Mouse (Mus musculus) intestine, embryonic 14.5 days (tissue): ENCODE results near the gene Mafk. TPM values are rescaled to one million over a fixed set of nuclear protein-coding genes. Genes with fewer than 3 reads are reported as not detected.

Source experiments
- ATAC-seq: fragments of 200-750 bp; cut with Nextera tagmentation; replicated peaks from 2 replicates; pipeline ENCODE4 v1.8.0; 2017; ENCODE audit warnings: low read depth, moderate number of reproducible peaks, moderate TSS enrichment, moderate library complexity; ENCODE audit not compliant: low FRiP score, low TSS enrichment
- DNase-seq: peaks from one replicate; pipeline ENCODE4 v3.0.0-alpha.2; 2018; ENCODE audit warnings: low spot score
- H3K27ac ChIP-seq: fragments of 300-500 bp; sonication (generic); 2 replicates; pipeline ENCODE4 v1.5.1; 2014; ENCODE audit warnings: low read depth, mild to moderate bottlenecking, control low read depth
- H3K27me3 ChIP-seq: fragments of 300-500 bp; sonication (generic); replicated peaks from 2 replicates; pipeline ENCODE4 v1.6.1; 2014; ENCODE audit warnings: low read length, control low read depth; ENCODE audit not compliant: control insufficient read depth, insufficient read depth
- H3K36me3 ChIP-seq: fragments of 300-500 bp; sonication (generic); 2 replicates; pipeline ENCODE4 v1.6.1; 2014; ENCODE audit warnings: low read length, control low read depth; ENCODE audit not compliant: control insufficient read depth, insufficient read depth
- H3K4me1 ChIP-seq: fragments of 300-500 bp; sonication (generic); replicated peaks from 2 replicates; pipeline ENCODE4 v1.6.1; 2014; ENCODE audit warnings: low read length, control low read depth, mixed read lengths; ENCODE audit not compliant: control insufficient read depth, insufficient read depth
- H3K4me2 ChIP-seq: fragments of 300-500 bp; sonication (generic); 2 replicates; pipeline ENCODE4 v1.6.1; 2014; ENCODE audit warnings: low read length
- H3K4me3 ChIP-seq: fragments of 300-500 bp; sonication (generic); 2 replicates; pipeline ENCODE4 v1.5.1; 2014; ENCODE audit warnings: low read depth, low read length, control low read depth, mixed read lengths
- H3K9ac ChIP-seq: fragments of 300-500 bp; sonication (generic); 2 replicates; pipeline ENCODE4 v1.6.1; 2014; ENCODE audit warnings: mild to moderate bottlenecking, low read length
- H3K9me3 ChIP-seq: fragments of 300-500 bp; sonication (generic); 2 replicates; pipeline ENCODE4 v1.6.1; 2016; ENCODE audit warnings: low read length, control low read depth; ENCODE audit not compliant: control insufficient read depth
- WGBS: fragments of 180-500 bp; shearing (Covaris S2); extraction: QIAGEN DNeasy Blood & Tissue Kit; methylation state at CpG from one replicate; pipeline ENCODE4 v1.1.7; 2014; 5-methylcytosine and 5-hydroxymethylcytosine counted together
- polyA plus RNA-seq: library from polyadenylated mRNA; unstranded; fragments of >200 nt; fragmentation: Nextera tagmentation; extraction: Ambion mirVana; gene quantifications from 2 replicates; pipeline ENCODE4 v1.2.1, GENCODE M21; 2014

The Mafk gene
- polyA plus RNA-seq, 1 experiment from 2014 or later: 11.2 TPM

GRCm38 (mm10) chr5:139809397-139809796 is 18.1 kb downstream of the Mafk start:
- ATAC-seq (no peak), DNase-seq (no peak)
- H3K27me3 ChIP-seq: peaks cover 20% of the 10 kb centered on the region
- H3K4me3 ChIP-seq: no peak overlapping the region
- WGBS: 62% methylated on average over 4 of the region's 4 CpGs
- no peak overlapping the region for H3K4me2 ChIP-seq
- no peaks in the 10 kb centered on the region for H3K36me3 ChIP-seq
- H3K9ac ChIP-seq: no peak overlapping the region
- H3K27ac ChIP-seq: no peak overlapping the region
- 0 out of 2 replicates have a peak, but pooled peaks cover 5% of the 10 kb centered on the region for H3K4me1 ChIP-seq
- H3K9me3 ChIP-seq: no peaks in the 10 kb centered on the region

- ATAC-seq: no peak
- WGBS: 80% methylated on average over 15 of the region's 15 CpGs
- H3K4me2 ChIP-seq: no peak overlapping the region
These were observed 20.5 kb downstream of the Mafk start for GRCm38 (mm10) chr5:139811677-139812397.

GRCm38 (mm10) chr5:139812398-139813125 is 21.2 kb downstream of the Mafk start:
- DNase-seq (no peak), ATAC-seq (no peak)
- WGBS: 67% methylated on average over 20 of the region's 20 CpGs
- H3K4me3 ChIP-seq: no peak overlapping the region
- H3K4me1 ChIP-seq: 0 out of 2 replicates have a peak, but pooled peaks cover 3% of the 10 kb centered on the region
- H3K9ac ChIP-seq: no peak overlapping the region
- peaks cover 26% of the 10 kb centered on the region for H3K27me3 ChIP-seq
- H3K9me3 ChIP-seq: no peaks in the 10 kb centered on the region
- no peaks in the 10 kb centered on the region for H3K36me3 ChIP-seq
- H3K4me2 ChIP-seq: peak overlapping the region; percentile 31; the same call in 1 of the 2 replicates
- H3K27ac ChIP-seq: no peak overlapping the region

More at GRCm38 (mm10) chr5:139811677-139812397, 20.5 kb downstream of the Mafk start:
- H3K27ac ChIP-seq: no peak overlapping the region
- H3K9ac ChIP-seq: no peak overlapping the region
- H3K4me1 ChIP-seq: 0 out of 2 replicates have a peak, but pooled peaks cover 3% of the 10 kb centered on the region
- peaks cover 26% of the 10 kb centered on the region for H3K27me3 ChIP-seq
- no peak overlapping the region for H3K4me3 ChIP-seq
- no peaks in the 10 kb centered on the region for H3K36me3 ChIP-seq
- no peaks in the 10 kb centered on the region for H3K9me3 ChIP-seq
- DNase-seq: no peak

- no peaks in the 10 kb centered on the region for H3K36me3 ChIP-seq
- H3K27me3 ChIP-seq: peaks cover 26% of the 10 kb centered on the region
- H3K9ac ChIP-seq: no peak overlapping the region
- 39% methylated on average over 10 of the region's 10 CpGs for WGBS
- H3K4me3 ChIP-seq: no peak overlapping the region
- DNase-seq (no peak), ATAC-seq (no peak)
- no peak overlapping the region for H3K27ac ChIP-seq
- no peaks in the 10 kb centered on the region for H3K9me3 ChIP-seq
- 0 out of 2 replicates have a peak, but pooled peaks cover 3% of the 10 kb centered on the region for H3K4me1 ChIP-seq
- H3K4me2 ChIP-seq: peak overlapping the region; percentile 31
These were observed 21.8 kb downstream of the Mafk start for GRCm38 (mm10) chr5:139813126-139813490.

GRCm38 (mm10) chr5:139813963-139814381 is 22.7 kb downstream of the Mafk start:
- H3K4me2 ChIP-seq: peak overlapping the region; percentile 31
- peaks cover 26% of the 10 kb centered on the region for H3K27me3 ChIP-seq
- 8% methylated on average over 13 of the region's 13 CpGs for WGBS
- 0 out of 2 replicates have a peak overlapping the region, but pooled peaks have one; percentile 2 for H3K27ac ChIP-seq
- DNase-seq (no peak), ATAC-seq (peak; percentile 57)
- H3K4me1 ChIP-seq: 0 out of 2 replicates have a peak, but pooled peaks cover 3% of the 10 kb centered on the region
- H3K4me3 ChIP-seq: peak overlapping the region; percentile 29
- no peak overlapping the region for H3K9ac ChIP-seq
- no peaks in the 10 kb centered on the region for H3K9me3 ChIP-seq
- H3K36me3 ChIP-seq: no peaks in the 10 kb centered on the region

GRCm38 (mm10) chr5:139815964-139816363 is 24.7 kb downstream of the Mafk start:
- Histone ChIP-seq H3K36me3 (no peaks in the 10 kb centered on the region), H3K9ac (no peak overlapping the region), H3K4me3 (no peak overlapping the region), H3K4me2 (no peak overlapping the region), H3K27me3 (peaks cover 26% of the 10 kb centered on the region), H3K27ac (no peak overlapping the region), H3K4me1 (peaks cover 4% of the 10 kb centered on the region; the same call in 1 of the 2 replicates), H3K9me3 (no peaks in the 10 kb centered on the region)
- DNase-seq (no peak), ATAC-seq (no peak)
- 71% methylated on average over 6 of the region's 6 CpGs for WGBS

GRCm38 (mm10) chr5:139816445-139816844 is 25.1 kb downstream of the Mafk start:
- peaks cover 8% of the 10 kb centered on the region; the same call in 1 of the 2 replicates for H3K4me1 ChIP-seq

GRCm38 (mm10) chr5:139817292-139817691 is 26.0 kb downstream of the Mafk start:
- ATAC-seq (no peak), DNase-seq (no peak)
- Histone ChIP-seq H3K4me1 (peaks cover 17% of the 10 kb centered on the region), H3K9ac (no peak overlapping the region), H3K4me3 (no peak overlapping the region), H3K27me3 (peaks cover 21% of the 10 kb centered on the region), H3K9me3 (no peaks in the 10 kb centered on the region), H3K27ac (no peak overlapping the region), H3K36me3 (peaks cover 6% of the 10 kb centered on the region), H3K4me2 (no peak overlapping the region)
- WGBS: 8% methylated on average over 1 of the region's 1 CpGs

More at GRCm38 (mm10) chr5:139816445-139816844, 25.1 kb downstream of the Mafk start:
- H3K9ac ChIP-seq: no peak overlapping the region
- no peak for ATAC-seq
- no peaks in the 10 kb centered on the region for H3K36me3 ChIP-seq
- no peak overlapping the region for H3K27ac ChIP-seq
- H3K4me2 ChIP-seq: no peak overlapping the region
- H3K27me3 ChIP-seq: peaks cover 26% of the 10 kb centered on the region
- DNase-seq: no peak
- no peak overlapping the region for H3K4me3 ChIP-seq
- H3K9me3 ChIP-seq: no peaks in the 10 kb centered on the region
